Mouse (Mus musculus) heart, postnatal 0 days (tissue): ENCODE measurements around the gene Megf11. TPM values are rescaled to one million over a fixed set of nuclear protein-coding genes. Genes with fewer than 3 reads are reported as not detected.

Experiments
- ATAC-seq: fragments of 200-750 bp; cut with Nextera tagmentation; 2 replicates; pipeline ENCODE4 v1.8.0; 2017; ENCODE audit warnings: low read depth, moderate number of reproducible peaks, moderate library complexity; ENCODE audit not compliant: insufficient read depth
- DNase-seq: peaks from one replicate; pipeline ENCODE4 v3.0.0-alpha.2; 2016; ENCODE audit warnings: low spot score
- H3K27ac ChIP-seq: fragments of 300-500 bp; sonication (generic); 2 replicates; pipeline ENCODE4 v1.5.1; 2014; ENCODE audit warnings: low read depth, mild to moderate bottlenecking
- H3K27me3 ChIP-seq: fragments of 300-500 bp; sonication (generic); 2 replicates; pipeline ENCODE4 v1.6.1; 2014; ENCODE audit warnings: low read length, mixed read lengths; ENCODE audit not compliant: control insufficient read depth, insufficient read depth
- H3K36me3 ChIP-seq: fragments of 300-500 bp; sonication (generic); replicated peaks from 2 replicates; pipeline ENCODE4 v1.6.1; 2014; ENCODE audit warnings: low read length, mixed read lengths; ENCODE audit not compliant: control insufficient read depth, insufficient read depth
- H3K4me1 ChIP-seq: fragments of 300-500 bp; sonication (generic); 2 replicates; pipeline ENCODE4 v1.6.1; 2014; ENCODE audit warnings: antibody characterized with exemption; ENCODE audit not compliant: control insufficient read depth, insufficient read depth
- H3K4me2 ChIP-seq: fragments of 300-500 bp; sonication (generic); 2 replicates; pipeline ENCODE4 v1.6.1; 2014; ENCODE audit warnings: low read depth, mild to moderate bottlenecking, low read length, moderate library complexity
- H3K4me3 ChIP-seq: fragments of 300-500 bp; sonication (generic); 2 replicates; pipeline ENCODE4 v1.5.1; 2014; ENCODE audit warnings: low read depth, low read length
- H3K9ac ChIP-seq: fragments of 300-500 bp; sonication (generic); replicated peaks from 2 replicates; pipeline ENCODE4 v1.6.1; 2014; ENCODE audit warnings: low read depth, low read length, mixed read lengths
- H3K9me3 ChIP-seq: fragments of 300-500 bp; sonication (generic); replicated peaks from 2 replicates; pipeline ENCODE4 v1.6.1; 2016; ENCODE audit warnings: low read length; ENCODE audit not compliant: control insufficient read depth
- CTCF ChIP-seq: IDR thresholded peaks from 2 replicates; pipeline ENCODE4 v1.5.1; 2016; ENCODE audit warnings: antibody characterized with exemption, control low read depth, low read depth
- EP300 ChIP-seq: IDR thresholded peaks from 2 replicates; pipeline ENCODE4 v1.6.1; 2016; ENCODE audit warnings: antibody characterized with exemption, low read depth
- WGBS: fragments of 180-500 bp; shearing (Covaris S2); extraction: QIAGEN DNeasy Blood & Tissue Kit; methylation state at CpG from one replicate; pipeline ENCODE4 v1.1.7; 2014; 5-methylcytosine and 5-hydroxymethylcytosine counted together
- polyA plus RNA-seq: library from polyadenylated mRNA; unstranded; fragments of >200 nt; fragmentation: Nextera tagmentation; extraction: Ambion mirVana; gene quantifications from 2 replicates; pipeline ENCODE4 v1.2.1, GENCODE M21; 2015
- total RNA-seq: library from RNA; depleted of rRNA; stranded (reverse); fragments of >200 nt; gene quantifications from 2 replicates; pipeline ENCODE4 v1.2.3, GENCODE M21; 2014; ENCODE audit warnings: low replicate concordance

The Megf11 gene
- total and polyA plus RNA-seq, 2 experiments from 2014 or later, result 0.18 to 0.23 TPM

DNA sequence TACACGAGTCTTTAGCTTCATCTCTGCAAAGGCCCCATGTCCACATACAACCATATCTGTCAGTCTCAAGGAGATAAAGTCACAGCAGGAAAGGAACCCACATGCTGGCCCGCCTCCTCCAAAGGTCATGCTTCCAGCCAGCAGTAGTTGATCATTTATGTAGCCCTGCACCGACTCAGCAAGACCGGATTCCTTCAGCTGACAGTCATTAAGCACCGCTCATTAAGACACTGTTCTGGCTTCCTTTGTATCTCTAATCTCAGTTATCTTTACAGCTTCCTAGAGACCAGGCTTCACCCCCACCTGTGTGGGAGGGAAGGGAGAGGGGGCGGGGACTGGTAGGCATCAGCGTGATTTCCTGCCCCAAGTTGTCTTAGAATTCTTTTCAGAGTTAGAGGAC lies 258.7 kb downstream of the Megf11 start:
- Histone ChIP-seq H3K36me3 (no peaks in the 10 kb centered on the region), H3K9ac (no peak overlapping the region), H3K4me1 (no peaks in the 10 kb centered on the region), H3K9me3 (no peaks in the 10 kb centered on the region), H3K27me3 (peaks cover 1% of the 10 kb centered on the region; the same call in 1 of the 2 replicates), H3K27ac (no peak overlapping the region), H3K4me3 (no peak overlapping the region), H3K4me2 (no peak overlapping the region)
- no peak for DNase-seq
- 27% methylated on average over 7 of the region's 7 CpGs for WGBS
- TF ChIP-seq CTCF (no peak), EP300 (no peak)
- no peak for ATAC-seq

- H3K4me1 ChIP-seq, result no peaks in the 10 kb centered on the region
- no peak overlapping the region for H3K27ac ChIP-seq
- no peak overlapping the region for H3K4me3 ChIP-seq
- H3K27me3 ChIP-seq, result no peaks in the 10 kb centered on the region; the same call in 1 of the 2 replicates
- WGBS, result 75% methylated on average over 3 of the region's 3 CpGs
- no peak overlapping the region for H3K9ac ChIP-seq
- no peaks in the 10 kb centered on the region for H3K9me3 ChIP-seq
- ATAC-seq, result no peak
- no peak for TF ChIP-seq EP300
- TF ChIP-seq CTCF, result no peak
- H3K36me3 ChIP-seq, result no peaks in the 10 kb centered on the region
- no peak for DNase-seq
- no peak overlapping the region for H3K4me2 ChIP-seq
Observed at GRCm38 (mm10) chr9:64645462-64645861, 260.0 kb downstream of the Megf11 start.

- Histone ChIP-seq H3K4me2 (no peak overlapping the region), H3K9me3 (0 out of 2 replicates have a peak, but pooled peaks cover 5% of the 10 kb centered on the region), H3K27me3 (no peaks in the 10 kb centered on the region), H3K4me3 (no peak overlapping the region), H3K4me1 (no peaks in the 10 kb centered on the region), H3K9ac (no peak overlapping the region), H3K27ac (no peak overlapping the region), H3K36me3 (no peaks in the 10 kb centered on the region)
- 66% methylated on average over 9 of the region's 9 CpGs for WGBS
- TF ChIP-seq EP300 (no peak), CTCF (no peak)
- no peak for DNase-seq
- no peak for ATAC-seq
Observed at GRCm38 (mm10) chr9:64649393-64649792, 264.0 kb downstream of the Megf11 start.

DNA sequence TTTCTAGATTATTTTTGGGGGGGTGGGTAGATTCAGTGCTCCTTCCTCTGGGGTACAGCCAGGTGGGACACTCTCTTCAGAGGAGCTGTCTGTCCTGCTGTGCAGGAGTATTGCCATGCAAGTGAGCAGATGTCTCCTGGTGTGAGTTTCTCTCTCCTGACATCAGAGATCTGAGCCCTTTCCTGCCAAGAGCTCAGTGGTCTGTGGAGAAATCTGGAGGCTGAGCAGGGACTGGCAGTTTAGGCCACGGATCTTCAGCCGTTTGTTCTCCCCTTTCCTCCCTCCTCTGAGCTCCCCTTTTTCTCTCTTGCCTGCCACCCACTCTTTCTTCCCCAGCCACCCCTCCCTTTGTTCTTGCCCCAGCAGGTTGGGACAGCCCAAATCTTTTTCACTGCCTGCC lies 264.5 kb downstream of the Megf11 start:
- Histone ChIP-seq H3K9ac (no peak overlapping the region), H3K4me2 (no peak overlapping the region), H3K27me3 (no peaks in the 10 kb centered on the region), H3K4me1 (no peaks in the 10 kb centered on the region), H3K9me3 (0 out of 2 replicates have a peak, but pooled peaks cover 5% of the 10 kb centered on the region), H3K36me3 (no peaks in the 10 kb centered on the region), H3K27ac (no peak overlapping the region), H3K4me3 (no peak overlapping the region)
- ATAC-seq (no peak), DNase-seq (no peak)
- no peak for TF ChIP-seq EP300
- no peak for TF ChIP-seq CTCF
- WGBS, result 11% methylated on average over 2 of the region's 2 CpGs

DNA sequence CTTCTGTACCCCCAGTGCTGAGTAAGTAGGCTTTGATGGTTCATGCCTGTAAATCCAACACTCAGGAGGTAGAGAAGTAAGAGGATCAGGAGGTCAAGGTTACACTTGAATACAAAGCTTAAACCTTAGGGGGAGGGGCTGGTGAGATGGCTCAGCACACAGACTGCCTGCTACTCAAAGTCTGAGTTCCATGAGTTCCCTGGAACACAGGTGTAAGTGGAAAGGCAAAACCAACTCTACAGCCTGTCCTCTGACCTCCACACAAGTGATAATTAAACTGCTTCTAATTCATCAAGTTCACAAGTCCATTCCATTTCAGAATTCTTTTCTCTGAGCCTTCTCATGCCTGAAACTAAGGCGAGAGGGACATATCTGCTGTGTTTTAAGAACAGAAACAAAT lies 265.8 kb downstream of the Megf11 start:
- DNase-seq (no peak), ATAC-seq (no peak)
- WGBS, result 70% methylated on average over 1 of the region's 1 CpGs

GRCm38 (mm10) chr9:64651689-64652088 lies 266.3 kb downstream of the Megf11 start:
- no peaks in the 10 kb centered on the region for H3K4me1 ChIP-seq
- TF ChIP-seq EP300 (no peak), CTCF (no peak)
- H3K4me2 ChIP-seq, result no peak overlapping the region
- no peak for DNase-seq
- H3K27ac ChIP-seq, result no peak overlapping the region
- no peak overlapping the region for H3K9ac ChIP-seq
- 0 out of 2 replicates have a peak, but pooled peaks cover 5% of the 10 kb centered on the region for H3K9me3 ChIP-seq
- 14% methylated on average over 4 of the region's 4 CpGs for WGBS
- H3K4me3 ChIP-seq, result no peak overlapping the region
- ATAC-seq, result no peak
- no peaks in the 10 kb centered on the region for H3K36me3 ChIP-seq
- no peaks in the 10 kb centered on the region for H3K27me3 ChIP-seq

More for the DNA sequence above, 265.8 kb downstream of the Megf11 start:
- H3K27me3 ChIP-seq, result no peaks in the 10 kb centered on the region
- no peak overlapping the region for H3K4me3 ChIP-seq
- TF ChIP-seq EP300, result no peak
- TF ChIP-seq CTCF, result no peak
- H3K4me2 ChIP-seq, result no peak overlapping the region
- H3K36me3 ChIP-seq, result no peaks in the 10 kb centered on the region
- no peak overlapping the region for H3K27ac ChIP-seq
- no peaks in the 10 kb centered on the region for H3K4me1 ChIP-seq
- H3K9me3 ChIP-seq, result 0 out of 2 replicates have a peak, but pooled peaks cover 5% of the 10 kb centered on the region
- no peak overlapping the region for H3K9ac ChIP-seq
